Mouse (Mus musculus): ENCODE results near the gene Prmt3. TPM values are rescaled to one million over a fixed set of nuclear protein-coding genes. Genes with fewer than 3 reads are reported as not detected.

Gene Prmt3
- total and polyA plus RNA-seq, 2 experiments from 2014 or later: 40.4 to 51.2 TPM

GRCm38 (mm10) chr7:49843304-49843933, 65.3 kb downstream of the Prmt3 start:
- TF ChIP-seq CTCF (IDR thresholded peaks at IDR 0.05; ENCODE audit: low read depth): no peak
- Histone ChIP-seq H3K27me3 (ENCODE audit: insufficient read depth, low read length) (no peaks in the 10 kb centered on the region), H3K9ac (replicated peaks; ENCODE audit: low read length) (no peak overlapping the region), H3K36me3 (ENCODE audit: insufficient read depth, low read length) (0 out of 2 replicates have a peak, but pooled peaks cover 4% of the 10 kb centered on the region), H3K9me3 (ENCODE audit: low read length) (no peaks in the 10 kb centered on the region), H3K4me1 (ENCODE audit: insufficient read depth, low read length) (0 out of 2 replicates have a peak, but pooled peaks cover 5% of the 10 kb centered on the region), H3K4me3 (ENCODE audit: low read length) (no peak overlapping the region), H3K4me2 (ENCODE audit: low read depth, low read length) (0 out of 2 replicates have a peak overlapping the region, but pooled peaks have one; percentile 46), H3K27ac (0 out of 2 replicates have a peak overlapping the region, but pooled peaks have one; percentile 59)
- WGBS: 46% methylated on average over 6 of the region's 6 CpGs
- no peak for DNase-seq (ENCODE audit: low spot score)
- ATAC-seq: peak; percentile 27; the same call in 1 of the 2 replicates

- no peak overlapping the region for H3K9ac ChIP-seq (replicated peaks; ENCODE audit: low read length)
- no peaks in the 10 kb centered on the region for H3K9me3 ChIP-seq (ENCODE audit: low read length)
- no peak overlapping the region for H3K4me3 ChIP-seq (ENCODE audit: low read length)
- 86% methylated on average over 2 of the region's 2 CpGs for WGBS
- DNase-seq (ENCODE audit: low spot score) (no peak), ATAC-seq (no peak)
- H3K36me3 ChIP-seq (ENCODE audit: insufficient read depth, low read length): 0 out of 2 replicates have a peak, but pooled peaks cover 4% of the 10 kb centered on the region
- H3K4me1 ChIP-seq (ENCODE audit: insufficient read depth, low read length): no peaks in the 10 kb centered on the region
- no peaks in the 10 kb centered on the region for H3K27me3 ChIP-seq (ENCODE audit: insufficient read depth, low read length)
- H3K4me2 ChIP-seq (ENCODE audit: low read depth, low read length): no peak overlapping the region
- H3K27ac ChIP-seq: no peak overlapping the region
- TF ChIP-seq CTCF (IDR thresholded peaks at IDR 0.05; ENCODE audit: low read depth): no peak
Observed at GRCm38 (mm10) chr7:49847939-49848338, 69.8 kb downstream of the Prmt3 start.

DNA sequence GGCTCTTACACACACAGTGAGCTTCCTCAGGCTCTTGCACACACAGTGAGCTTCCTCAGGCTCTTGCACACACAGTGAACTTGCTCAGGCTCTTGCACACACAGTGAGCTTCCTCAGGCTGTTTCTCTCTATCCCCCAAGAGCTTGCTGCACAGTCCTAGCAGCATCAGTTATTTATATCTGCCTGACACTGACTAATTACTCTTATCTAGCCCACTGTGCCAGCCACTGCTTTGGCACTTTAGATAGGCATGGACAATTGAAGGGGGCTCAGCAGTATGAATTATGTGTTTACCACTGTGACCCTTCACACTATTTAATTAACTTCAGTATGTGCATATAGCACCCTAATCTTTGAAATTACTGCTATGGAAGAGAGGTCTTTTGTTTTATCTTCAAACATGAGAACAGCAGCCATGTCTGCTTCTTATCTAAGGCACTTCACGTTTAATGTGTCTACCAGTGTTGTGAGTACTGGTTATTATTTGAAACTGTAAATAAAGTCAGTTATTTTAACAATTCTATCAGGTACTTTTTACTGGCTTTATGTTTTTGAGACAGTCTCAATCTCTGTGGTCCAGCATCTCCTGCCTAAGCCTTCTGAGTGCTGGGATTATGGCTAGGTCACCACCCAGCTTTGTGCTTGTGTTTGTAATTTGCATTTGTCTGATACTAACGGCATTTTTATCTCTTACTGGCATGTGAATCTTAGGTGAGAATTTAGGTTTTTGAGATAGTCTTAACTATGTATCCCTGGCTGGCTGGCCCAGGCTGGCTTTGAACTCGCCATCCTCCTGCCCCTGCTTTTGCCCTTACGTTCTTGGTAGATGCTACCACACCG, 75.4 kb downstream of the Prmt3 start:
- Histone ChIP-seq H3K4me2 (ENCODE audit: low read depth, low read length) (no peak overlapping the region), H3K27me3 (ENCODE audit: insufficient read depth, low read length) (no peaks in the 10 kb centered on the region), H3K9me3 (ENCODE audit: low read length) (no peaks in the 10 kb centered on the region), H3K36me3 (ENCODE audit: insufficient read depth, low read length) (peaks cover 4% of the 10 kb centered on the region; the same call in 1 of the 2 replicates), H3K4me1 (ENCODE audit: insufficient read depth, low read length) (no peaks in the 10 kb centered on the region), H3K9ac (replicated peaks; ENCODE audit: low read length) (no peak overlapping the region), H3K4me3 (ENCODE audit: low read length) (no peak overlapping the region), H3K27ac (no peak overlapping the region)
- TF ChIP-seq CTCF (IDR thresholded peaks at IDR 0.05; ENCODE audit: low read depth): no peak
- DNase-seq (ENCODE audit: low spot score) (no peak), ATAC-seq (no peak)
- 90% methylated on average over 5 of the region's 5 CpGs for WGBS

- H3K27me3 ChIP-seq (ENCODE audit: insufficient read depth, low read length): no peaks in the 10 kb centered on the region
- no peak overlapping the region for H3K4me3 ChIP-seq (ENCODE audit: low read length)
- TF ChIP-seq CTCF (IDR thresholded peaks at IDR 0.05; ENCODE audit: low read depth): no peak
- H3K9me3 ChIP-seq (ENCODE audit: low read length): no peaks in the 10 kb centered on the region
- peaks cover 4% of the 10 kb centered on the region; the same call in 1 of the 2 replicates for H3K36me3 ChIP-seq (ENCODE audit: insufficient read depth, low read length)
- WGBS: 84% methylated on average over 5 of the region's 5 CpGs
- H3K4me1 ChIP-seq (ENCODE audit: insufficient read depth, low read length): no peaks in the 10 kb centered on the region
- no peak for ATAC-seq
- H3K27ac ChIP-seq: no peak overlapping the region
- no peak overlapping the region for H3K4me2 ChIP-seq (ENCODE audit: low read depth, low read length)
- DNase-seq (ENCODE audit: low spot score): no peak
- H3K9ac ChIP-seq (replicated peaks; ENCODE audit: low read length): no peak overlapping the region
Observed at GRCm38 (mm10) chr7:49857347-49857746, 79.2 kb downstream of the Prmt3 start.

DNA sequence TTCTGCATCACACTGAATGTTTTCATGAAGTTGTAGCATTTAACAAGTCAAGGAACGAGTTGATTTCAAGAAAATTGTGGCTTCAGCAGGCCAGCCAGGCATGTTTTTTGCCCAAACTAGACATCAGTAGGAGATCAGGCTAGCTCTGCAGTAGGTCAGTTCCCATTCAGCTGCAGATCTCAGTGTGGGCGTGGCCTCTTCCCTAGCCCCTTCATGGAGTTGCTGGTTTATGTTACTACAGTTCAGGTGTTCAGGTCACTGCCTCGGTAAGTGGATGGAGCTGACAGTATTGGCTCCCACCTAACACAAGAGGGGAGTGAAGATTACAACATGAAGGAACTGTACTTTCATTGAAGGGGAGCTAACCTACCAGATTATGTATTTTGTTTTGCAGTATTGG, 80.1 kb downstream of the Prmt3 start:
- Histone ChIP-seq H3K9ac (replicated peaks; ENCODE audit: low read length) (no peak overlapping the region), H3K27me3 (ENCODE audit: insufficient read depth, low read length) (no peaks in the 10 kb centered on the region), H3K9me3 (ENCODE audit: low read length) (no peaks in the 10 kb centered on the region), H3K36me3 (ENCODE audit: insufficient read depth, low read length) (peaks cover 4% of the 10 kb centered on the region; the same call in 1 of the 2 replicates), H3K27ac (no peak overlapping the region), H3K4me1 (ENCODE audit: insufficient read depth, low read length) (no peaks in the 10 kb centered on the region), H3K4me2 (ENCODE audit: low read depth, low read length) (no peak overlapping the region), H3K4me3 (ENCODE audit: low read length) (no peak overlapping the region)
- DNase-seq (ENCODE audit: low spot score) (no peak), ATAC-seq (no peak)
- WGBS: 82% methylated on average over 3 of the region's 3 CpGs
- no peak for TF ChIP-seq CTCF (IDR thresholded peaks at IDR 0.05; ENCODE audit: low read depth)

DNA sequence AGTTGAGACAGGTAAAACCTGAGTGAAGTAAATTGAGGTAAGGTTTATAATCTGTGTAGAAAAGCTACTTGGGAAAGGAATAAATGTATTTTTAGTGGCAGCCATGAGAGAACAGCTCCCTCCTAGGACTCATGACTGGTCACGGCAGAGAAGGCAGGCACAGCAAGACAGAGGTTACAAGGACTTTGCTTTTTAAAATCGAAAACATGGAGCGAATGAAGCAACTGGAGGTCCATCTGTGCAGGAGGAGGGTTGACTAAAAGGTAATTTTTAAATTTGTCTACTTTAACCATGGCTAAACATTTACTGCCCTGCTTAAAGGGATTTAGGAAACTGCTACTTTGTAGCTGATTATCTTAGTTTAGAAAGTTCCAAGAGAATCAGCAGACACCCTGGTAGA, 81.7 kb downstream of the Prmt3 start:
- no peak overlapping the region for H3K9ac ChIP-seq (replicated peaks; ENCODE audit: low read length)
- peaks cover 4% of the 10 kb centered on the region; the same call in 1 of the 2 replicates for H3K36me3 ChIP-seq (ENCODE audit: insufficient read depth, low read length)
- WGBS: 95% methylated on average over 3 of the region's 3 CpGs
- DNase-seq (ENCODE audit: low spot score) (no peak), ATAC-seq (no peak)
- H3K27ac ChIP-seq: no peak overlapping the region
- no peaks in the 10 kb centered on the region for H3K9me3 ChIP-seq (ENCODE audit: low read length)
- no peak for TF ChIP-seq CTCF (IDR thresholded peaks at IDR 0.05; ENCODE audit: low read depth)
- no peaks in the 10 kb centered on the region for H3K27me3 ChIP-seq (ENCODE audit: insufficient read depth, low read length)
- H3K4me2 ChIP-seq (ENCODE audit: low read depth, low read length): no peak overlapping the region
- H3K4me1 ChIP-seq (ENCODE audit: insufficient read depth, low read length): no peaks in the 10 kb centered on the region
- no peak overlapping the region for H3K4me3 ChIP-seq (ENCODE audit: low read length)
